Mouse (Mus musculus): ENCODE results near the gene Aars2.

GRCm38 (mm10) chr17:45543115-45543514 lies 36.5 kb downstream of the Aars2 start:
- TF ChIP-seq POLR2A (IDR thresholded peaks at IDR 0.05; ENCODE audit: borderline replicate concordance, extremely low read depth, low read depth, low read length) (no peak), CTCF (IDR thresholded peaks at IDR 0.05; ENCODE audit: insufficient read depth, low read length) (no peak)
